Mouse (Mus musculus): ENCODE measurements around the gene Atp1a2.

Atp1a2 gene

GRCm38 (mm10) chr1:172324725-172325124, 26.9 kb upstream of the Atp1a2 start:
- peak; percentile 86 for DNase-seq (ENCODE audit: low read depth)

GRCm38 (mm10) chr1:172323801-172324359, 26.0 kb upstream of the Atp1a2 start:
- no peak for DNase-seq (ENCODE audit: low read depth)

GRCm38 (mm10) chr1:172323298-172323697, 25.4 kb upstream of the Atp1a2 start:
- no peak for DNase-seq (ENCODE audit: low read depth)

- DNase-seq (ENCODE audit: low read depth), result no peak
Observed at GRCm38 (mm10) chr1:172322725-172323124, 24.9 kb upstream of the Atp1a2 start.

GRCm38 (mm10) chr1:172319921-172320411, 22.1 kb upstream of the Atp1a2 start:
- no peak for DNase-seq (ENCODE audit: low read depth)

GRCm38 (mm10) chr1:172319346-172319745, 21.5 kb upstream of the Atp1a2 start:
- DNase-seq (ENCODE audit: low read depth), result no peak

- no peak for DNase-seq (ENCODE audit: low read depth)
Observed at GRCm38 (mm10) chr1:172318424-172319035, 20.7 kb upstream of the Atp1a2 start.

- no peak for DNase-seq (ENCODE audit: low read depth)
Observed at GRCm38 (mm10) chr1:172317946-172318345, 20.1 kb upstream of the Atp1a2 start.

- no peak for DNase-seq (ENCODE audit: low read depth)
Observed at GRCm38 (mm10) chr1:172317431-172317830, 19.6 kb upstream of the Atp1a2 start.

- no peak for DNase-seq (ENCODE audit: low read depth)
Observed at GRCm38 (mm10) chr1:172314911-172315310, 17.0 kb upstream of the Atp1a2 start.

GRCm38 (mm10) chr1:172313613-172314411, 15.9 kb upstream of the Atp1a2 start:
- DNase-seq (ENCODE audit: low read depth), result no peak

GRCm38 (mm10) chr1:172312768-172313561, 15.1 kb upstream of the Atp1a2 start:
- DNase-seq (ENCODE audit: low read depth), result no peak

- peak; percentile 92 for DNase-seq (ENCODE audit: low read depth)
Observed at GRCm38 (mm10) chr1:172311921-172312767, 14.3 kb upstream of the Atp1a2 start.

- peak; percentile 88 for DNase-seq (ENCODE audit: low read depth)
Observed at GRCm38 (mm10) chr1:172311248-172311906, 13.5 kb upstream of the Atp1a2 start.

GRCm38 (mm10) chr1:172309699-172310398, 12.0 kb upstream of the Atp1a2 start:
- peak; percentile 97 for DNase-seq (ENCODE audit: low read depth)

- DNase-seq (ENCODE audit: low read depth), result no peak
Observed at GRCm38 (mm10) chr1:172308409-172308808, 10.5 kb upstream of the Atp1a2 start.

- DNase-seq (ENCODE audit: low read depth), result no peak
Observed at GRCm38 (mm10) chr1:172307936-172308335, 10.1 kb upstream of the Atp1a2 start.

- DNase-seq (ENCODE audit: low read depth), result no peak
Observed at GRCm38 (mm10) chr1:172306885-172307284, 9.0 kb upstream of the Atp1a2 start.

GRCm38 (mm10) chr1:172306196-172306595, 8.3 kb upstream of the Atp1a2 start:
- peak; percentile 76 for DNase-seq (ENCODE audit: low read depth)

- peak; percentile 56 for DNase-seq (ENCODE audit: low read depth)
Observed at GRCm38 (mm10) chr1:172305635-172306034, 7.8 kb upstream of the Atp1a2 start.
